Mouse (Mus musculus) hindbrain, embryonic 12.5 days (tissue): ENCODE measurements around the gene Dnah5. TPM values are rescaled to one million over a fixed set of nuclear protein-coding genes. Genes with fewer than 3 reads are reported as not detected.

ENCODE experiments used
- ATAC-seq: fragments of 200-750 bp; cut with Nextera tagmentation; 2 replicates; pipeline ENCODE4 v1.8.0; 2017; ENCODE audit warnings: moderate TSS enrichment; ENCODE audit not compliant: low FRiP score
- H3K27ac ChIP-seq: fragments of 300-500 bp; sonication (generic); 2 replicates; pipeline ENCODE4 v1.5.1; 2016; ENCODE audit warnings: mild to moderate bottlenecking
- H3K27me3 ChIP-seq: fragments of 300-500 bp; sonication (generic); 2 replicates; pipeline ENCODE4 v1.6.1; 2016; ENCODE audit warnings: mild to moderate bottlenecking
- H3K36me3 ChIP-seq: fragments of 300-500 bp; sonication (generic); 2 replicates; pipeline ENCODE4 v1.6.1; 2016; ENCODE audit warnings: mild to moderate bottlenecking
- H3K4me1 ChIP-seq: fragments of 300-500 bp; sonication (generic); 2 replicates; pipeline ENCODE4 v1.6.1; 2016
- H3K4me2 ChIP-seq: fragments of 300-500 bp; sonication (generic); replicated peaks from 2 replicates; pipeline ENCODE4 v1.6.1; 2016; ENCODE audit warnings: mild to moderate bottlenecking
- H3K4me3 ChIP-seq: fragments of 300-500 bp; sonication (generic); 2 replicates; pipeline ENCODE4 v1.5.1; 2016; ENCODE audit warnings: mild to moderate bottlenecking
- H3K9ac ChIP-seq: fragments of 300-500 bp; sonication (generic); 2 replicates; pipeline ENCODE4 v1.6.1; 2016; ENCODE audit warnings: mild to moderate bottlenecking, moderate library complexity
- H3K9me3 ChIP-seq: fragments of 300-500 bp; sonication (generic); replicated peaks from 2 replicates; pipeline ENCODE4 v1.6.1; 2016; ENCODE audit warnings: mild to moderate bottlenecking
- WGBS: fragments of 180-500 bp; shearing (Covaris S2); methylation state at CpG from one replicate; pipeline ENCODE4 v1.1.7; 2016; 5-methylcytosine and 5-hydroxymethylcytosine counted together
- polyA plus RNA-seq: library from polyadenylated mRNA; unstranded; fragments of >200 nt; fragmentation: Nextera tagmentation; extraction: Ambion mirVana; gene quantifications from 2 replicates; pipeline ENCODE4 v1.2.1, GENCODE M21; 2016

The Dnah5 gene
- polyA plus RNA-seq, 1 experiment from 2014 or later, result 0.13 TPM

GRCm38 (mm10) chr15:28188361-28189011, 15.1 kb upstream of the Dnah5 start:
- Histone ChIP-seq H3K9ac (no peak overlapping the region), H3K27ac (no peak overlapping the region), H3K9me3 (no peaks in the 10 kb centered on the region), H3K4me3 (no peak overlapping the region), H3K27me3 (peaks cover 6% of the 10 kb centered on the region; the same call in 1 of the 2 replicates), H3K4me1 (no peaks in the 10 kb centered on the region), H3K36me3 (no peaks in the 10 kb centered on the region), H3K4me2 (no peak overlapping the region)
- 71% methylated on average over 11 of the region's 11 CpGs for WGBS
- ATAC-seq, result no peak

- ATAC-seq, result no peak
- no peak overlapping the region for H3K4me3 ChIP-seq
- H3K27me3 ChIP-seq, result peaks cover 6% of the 10 kb centered on the region; the same call in 1 of the 2 replicates
- H3K9ac ChIP-seq, result no peak overlapping the region
- WGBS, result 43% methylated on average over 12 of the region's 12 CpGs
- H3K36me3 ChIP-seq, result no peaks in the 10 kb centered on the region
- no peak overlapping the region for H3K27ac ChIP-seq
- H3K4me1 ChIP-seq, result no peaks in the 10 kb centered on the region
- no peaks in the 10 kb centered on the region for H3K9me3 ChIP-seq
- no peak overlapping the region for H3K4me2 ChIP-seq
These were observed 13.9 kb upstream of the Dnah5 start for GRCm38 (mm10) chr15:28189668-28190067.

GRCm38 (mm10) chr15:28198609-28199008, 4.9 kb upstream of the Dnah5 start:
- H3K9me3 ChIP-seq, result no peaks in the 10 kb centered on the region
- H3K9ac ChIP-seq, result no peak overlapping the region
- no peak overlapping the region for H3K4me2 ChIP-seq
- no peaks in the 10 kb centered on the region for H3K4me1 ChIP-seq
- peaks cover 18% of the 10 kb centered on the region; the same call in 1 of the 2 replicates for H3K27me3 ChIP-seq
- no peak overlapping the region for H3K4me3 ChIP-seq
- H3K36me3 ChIP-seq, result no peaks in the 10 kb centered on the region
- WGBS, result 66% methylated on average over 4 of the region's 4 CpGs
- ATAC-seq, result no peak
- H3K27ac ChIP-seq, result no peak overlapping the region

- 88% methylated on average over 3 of the region's 3 CpGs for WGBS
- H3K4me1 ChIP-seq, result no peaks in the 10 kb centered on the region
- H3K27ac ChIP-seq, result no peak overlapping the region
- no peak overlapping the region for H3K4me3 ChIP-seq
- H3K4me2 ChIP-seq, result no peak overlapping the region
- no peaks in the 10 kb centered on the region for H3K9me3 ChIP-seq
- ATAC-seq, result no peak
- H3K27me3 ChIP-seq, result peaks cover 32% of the 10 kb centered on the region
- no peaks in the 10 kb centered on the region for H3K36me3 ChIP-seq
- no peak overlapping the region for H3K9ac ChIP-seq
These were observed 1.1 kb downstream of the Dnah5 start for GRCm38 (mm10) chr15:28204626-28205025.

GRCm38 (mm10) chr15:28207545-28207944, 4.0 kb downstream of the Dnah5 start:
- Histone ChIP-seq H3K36me3 (no peaks in the 10 kb centered on the region), H3K4me2 (no peak overlapping the region), H3K4me3 (no peak overlapping the region), H3K9me3 (no peaks in the 10 kb centered on the region), H3K4me1 (no peaks in the 10 kb centered on the region), H3K27me3 (peaks cover 31% of the 10 kb centered on the region), H3K27ac (no peak overlapping the region), H3K9ac (no peak overlapping the region)
- WGBS, result 33% methylated on average over 2 of the region's 2 CpGs
- ATAC-seq, result no peak

- no peaks in the 10 kb centered on the region for H3K36me3 ChIP-seq
- H3K27me3 ChIP-seq, result peaks cover 17% of the 10 kb centered on the region
- WGBS, result 93% methylated on average over 5 of the region's 5 CpGs
- no peak for ATAC-seq
- no peaks in the 10 kb centered on the region; the same call in 1 of the 2 replicates for H3K4me1 ChIP-seq
- H3K4me2 ChIP-seq, result no peak overlapping the region
- no peak overlapping the region for H3K27ac ChIP-seq
- H3K4me3 ChIP-seq, result no peak overlapping the region
- H3K9ac ChIP-seq, result no peak overlapping the region
- H3K9me3 ChIP-seq, result no peaks in the 10 kb centered on the region
These were observed 9.5 kb downstream of the Dnah5 start for GRCm38 (mm10) chr15:28213057-28213456.

- H3K27ac ChIP-seq, result peak overlapping the region; percentile 25; the same call in 1 of the 2 replicates
- H3K9me3 ChIP-seq, result no peaks in the 10 kb centered on the region
- no peak overlapping the region for H3K9ac ChIP-seq
- no peak overlapping the region for H3K4me2 ChIP-seq
- H3K27me3 ChIP-seq, result peaks cover 3% of the 10 kb centered on the region
- no peak overlapping the region for H3K4me3 ChIP-seq
- 46% methylated on average over 8 of the region's 8 CpGs for WGBS
- H3K36me3 ChIP-seq, result no peaks in the 10 kb centered on the region
- ATAC-seq, result no peak
- H3K4me1 ChIP-seq, result no peaks in the 10 kb centered on the region; the same call in 1 of the 2 replicates
These were observed 12.8 kb downstream of the Dnah5 start for GRCm38 (mm10) chr15:28216358-28216757.

GRCm38 (mm10) chr15:28227316-28227715, 23.8 kb downstream of the Dnah5 start:
- Histone ChIP-seq H3K4me1 (no peaks in the 10 kb centered on the region), H3K36me3 (no peaks in the 10 kb centered on the region), H3K9me3 (no peaks in the 10 kb centered on the region), H3K27ac (no peak overlapping the region), H3K4me2 (no peak overlapping the region), H3K27me3 (no peaks in the 10 kb centered on the region), H3K9ac (no peak overlapping the region), H3K4me3 (no peak overlapping the region)
- WGBS, result 58% methylated on average over 3 of the region's 3 CpGs
- ATAC-seq, result no peak

- Histone ChIP-seq H3K4me3 (no peak overlapping the region), H3K27me3 (no peaks in the 10 kb centered on the region), H3K9ac (no peak overlapping the region), H3K4me2 (no peak overlapping the region), H3K36me3 (no peaks in the 10 kb centered on the region), H3K9me3 (0 out of 2 replicates have a peak, but pooled peaks cover 5% of the 10 kb centered on the region), H3K27ac (no peak overlapping the region), H3K4me1 (no peaks in the 10 kb centered on the region)
- WGBS, result 87% methylated on average over 1 of the region's 1 CpGs
- no peak for ATAC-seq
These were observed 56.7 kb downstream of the Dnah5 start for GRCm38 (mm10) chr15:28260250-28260649.

GRCm38 (mm10) chr15:28299438-28299837, 95.9 kb downstream of the Dnah5 start:
- no peaks in the 10 kb centered on the region for H3K9me3 ChIP-seq
- no peaks in the 10 kb centered on the region for H3K27me3 ChIP-seq
- no peak overlapping the region for H3K4me3 ChIP-seq
- no peak overlapping the region for H3K27ac ChIP-seq
- no peaks in the 10 kb centered on the region for H3K36me3 ChIP-seq
- 89% methylated on average over 4 of the region's 4 CpGs for WGBS
- ATAC-seq, result no peak
- H3K4me2 ChIP-seq, result no peak overlapping the region
- no peaks in the 10 kb centered on the region for H3K4me1 ChIP-seq
- no peak overlapping the region for H3K9ac ChIP-seq

- H3K9me3 ChIP-seq, result no peaks in the 10 kb centered on the region
- ATAC-seq, result no peak
- no peak overlapping the region for H3K4me2 ChIP-seq
- no peaks in the 10 kb centered on the region for H3K36me3 ChIP-seq
- H3K4me3 ChIP-seq, result no peak overlapping the region
- H3K27ac ChIP-seq, result no peak overlapping the region
- WGBS, result 61% methylated on average over 8 of the region's 8 CpGs
- H3K4me1 ChIP-seq, result no peaks in the 10 kb centered on the region
- no peaks in the 10 kb centered on the region for H3K27me3 ChIP-seq
- H3K9ac ChIP-seq, result no peak overlapping the region
These were observed 103.6 kb downstream of the Dnah5 start for GRCm38 (mm10) chr15:28307131-28307530.

- H3K4me1 ChIP-seq, result no peaks in the 10 kb centered on the region
- no peaks in the 10 kb centered on the region for H3K36me3 ChIP-seq
- H3K4me2 ChIP-seq, result no peak overlapping the region
- WGBS, result 62% methylated on average over 2 of the region's 2 CpGs
- H3K9ac ChIP-seq, result no peak overlapping the region
- H3K27ac ChIP-seq, result no peak overlapping the region
- peak; percentile 72; the same call in 1 of the 2 replicates for ATAC-seq
- H3K27me3 ChIP-seq, result no peaks in the 10 kb centered on the region
- H3K4me3 ChIP-seq, result no peak overlapping the region
- no peaks in the 10 kb centered on the region for H3K9me3 ChIP-seq
These were observed 104.3 kb downstream of the Dnah5 start for GRCm38 (mm10) chr15:28307884-28308283.

GRCm38 (mm10) chr15:28310516-28310915, 107.0 kb downstream of the Dnah5 start:
- H3K4me2 ChIP-seq, result no peak overlapping the region
- 82% methylated on average over 4 of the region's 4 CpGs for WGBS
- ATAC-seq, result no peak

More at GRCm38 (mm10) chr15:28310516-28310915, 107.0 kb downstream of the Dnah5 start:
- Histone ChIP-seq H3K4me3 (no peak overlapping the region), H3K4me1 (no peaks in the 10 kb centered on the region), H3K27me3 (no peaks in the 10 kb centered on the region), H3K9me3 (no peaks in the 10 kb centered on the region), H3K36me3 (no peaks in the 10 kb centered on the region), H3K27ac (no peak overlapping the region), H3K9ac (no peak overlapping the region)
